Mouse (Mus musculus): Measurements from ENCODE around the gene Tmbim1. TPM values are rescaled to one million over a fixed set of nuclear protein-coding genes. Genes with fewer than 3 reads are reported as not detected.
"Not testable (repeated sequence)": the region's sequence is repeated elsewhere in the genome, so short reads cannot be mapped to it uniquely, and the experiment has no call there.

The Tmbim1 gene
- total RNA-seq, 2 experiments from 2014 or later, result 63.6 to 68.8 TPM

DNA sequence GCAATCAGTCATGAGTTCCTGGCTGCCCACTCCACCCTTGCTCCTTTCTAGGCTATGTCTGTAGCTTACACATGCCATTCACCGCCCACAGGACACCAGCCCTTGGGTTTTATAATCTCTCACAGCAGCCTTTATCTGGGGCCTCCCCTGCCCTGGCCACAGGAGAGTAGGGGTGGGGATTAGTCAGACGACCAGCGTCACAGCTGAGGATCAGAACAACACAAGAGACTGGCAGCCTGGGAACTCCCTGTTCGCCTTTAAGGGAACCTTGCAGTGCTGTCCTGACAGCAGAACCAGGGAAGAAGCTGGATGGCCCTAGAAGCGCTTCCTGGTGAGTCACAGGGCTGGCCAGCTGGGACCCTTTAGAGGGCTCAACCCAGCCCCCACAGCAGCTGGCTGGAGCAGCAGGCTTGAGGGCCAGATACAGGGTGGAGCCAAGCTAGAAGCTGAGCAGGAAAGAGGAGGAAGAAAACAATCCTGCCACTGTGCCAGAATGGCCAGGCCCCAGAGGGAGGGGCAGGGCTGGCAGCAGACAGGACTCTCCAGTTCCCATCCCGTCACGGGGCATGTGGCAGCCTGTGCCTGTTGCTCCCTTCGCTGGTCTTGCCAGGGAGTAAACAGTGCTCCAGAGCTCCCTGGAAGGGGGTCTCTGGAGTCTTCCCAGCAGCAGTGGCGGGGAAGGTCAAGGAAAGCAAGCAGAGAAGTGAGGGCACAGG is 9.8 kb downstream of the Tmbim1 start:
- DNase-seq, result peak; percentile 93

DNA sequence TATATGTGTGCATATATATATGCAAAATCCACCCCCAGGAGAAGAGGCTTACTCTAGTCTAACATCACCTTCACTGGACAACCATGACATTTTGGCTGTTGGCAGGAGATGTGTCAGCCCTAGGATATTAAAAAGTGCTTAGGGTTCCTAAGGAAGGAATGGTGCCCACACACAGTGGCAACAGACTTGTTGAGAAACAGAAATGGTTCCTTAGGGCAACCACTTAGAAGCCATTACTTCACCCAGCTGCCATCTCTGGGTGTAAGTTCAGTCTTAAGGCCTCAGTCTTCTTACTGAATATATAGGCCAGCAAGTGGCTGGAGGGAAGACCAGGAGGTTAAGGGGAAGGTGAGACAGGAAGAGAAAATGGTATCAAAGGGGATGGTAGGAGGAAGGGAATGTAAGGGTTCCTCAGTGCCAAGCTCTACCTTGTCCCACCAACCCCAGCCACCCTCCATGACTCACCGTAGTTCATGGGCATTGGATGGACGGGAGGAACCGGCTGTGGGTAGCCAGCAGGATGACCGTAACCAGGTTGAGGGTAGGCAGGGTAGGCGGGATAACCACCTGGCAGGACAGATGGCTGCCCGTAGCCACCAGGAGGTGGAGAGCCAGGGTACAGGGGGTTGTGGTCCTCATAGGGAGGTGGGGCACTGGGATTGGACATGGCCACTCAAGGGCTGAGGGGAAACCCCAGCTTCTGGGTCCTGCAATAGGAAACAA is 10.5 kb downstream of the Tmbim1 start:
- DNase-seq, result no peak

DNA sequence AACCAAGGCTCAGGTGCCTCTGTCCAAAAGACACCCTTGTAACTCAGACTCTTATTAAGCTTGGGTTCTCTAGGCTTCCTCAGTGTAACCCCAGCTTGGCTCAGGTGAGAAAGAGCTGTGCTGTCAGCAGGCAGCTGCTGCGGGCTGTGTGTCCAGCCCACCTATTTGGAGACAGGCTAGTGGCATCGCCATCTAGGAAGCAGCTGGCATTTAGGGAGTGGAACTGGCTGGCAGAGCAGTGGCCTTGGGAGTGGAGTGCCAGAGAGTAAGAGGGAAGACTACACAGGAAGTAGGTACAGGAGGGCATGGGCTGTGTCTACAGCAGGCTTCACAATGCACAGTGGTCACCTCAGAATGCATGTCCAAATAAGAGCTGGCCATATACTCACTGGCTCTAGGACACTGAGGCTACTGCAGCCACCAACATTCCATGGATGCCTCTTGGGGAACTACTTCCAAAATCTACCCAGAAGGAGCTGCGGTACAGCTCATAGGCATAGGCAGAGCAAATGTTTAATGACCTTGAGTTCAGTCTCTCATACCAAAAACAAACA is 11.3 kb downstream of the Tmbim1 start:
- no peak for DNase-seq

DNA sequence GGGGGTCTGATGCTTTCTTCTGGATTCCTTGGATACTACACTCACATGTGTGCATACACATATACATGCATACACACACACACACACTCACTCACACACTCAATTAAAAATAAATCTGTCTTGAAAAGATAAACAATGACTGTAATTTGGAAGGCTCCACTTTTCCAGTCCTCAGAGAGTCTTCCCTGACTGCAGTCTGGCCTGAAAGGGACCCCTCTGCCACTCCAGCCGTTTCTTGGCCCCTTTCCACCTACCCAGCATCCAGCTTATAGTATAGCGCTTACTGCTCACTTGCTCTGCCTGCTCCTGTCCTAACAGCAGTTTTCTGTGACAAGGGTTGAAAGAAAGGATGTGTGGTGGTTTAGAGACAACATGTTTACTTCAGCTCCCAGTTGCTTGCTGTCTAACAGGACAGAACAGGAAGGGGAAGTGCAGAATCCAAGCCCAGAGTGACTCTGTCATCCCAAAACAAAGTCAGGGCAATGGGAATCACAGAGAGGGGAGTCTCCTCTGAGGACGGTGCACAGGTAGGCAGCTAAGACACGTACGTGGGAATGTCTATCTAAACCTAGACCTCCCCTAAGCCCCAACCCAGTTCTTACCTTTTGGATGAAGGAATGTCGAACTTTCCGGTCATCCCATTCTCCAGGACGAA is 12.0 kb downstream of the Tmbim1 start:
- no peak for DNase-seq

DNA sequence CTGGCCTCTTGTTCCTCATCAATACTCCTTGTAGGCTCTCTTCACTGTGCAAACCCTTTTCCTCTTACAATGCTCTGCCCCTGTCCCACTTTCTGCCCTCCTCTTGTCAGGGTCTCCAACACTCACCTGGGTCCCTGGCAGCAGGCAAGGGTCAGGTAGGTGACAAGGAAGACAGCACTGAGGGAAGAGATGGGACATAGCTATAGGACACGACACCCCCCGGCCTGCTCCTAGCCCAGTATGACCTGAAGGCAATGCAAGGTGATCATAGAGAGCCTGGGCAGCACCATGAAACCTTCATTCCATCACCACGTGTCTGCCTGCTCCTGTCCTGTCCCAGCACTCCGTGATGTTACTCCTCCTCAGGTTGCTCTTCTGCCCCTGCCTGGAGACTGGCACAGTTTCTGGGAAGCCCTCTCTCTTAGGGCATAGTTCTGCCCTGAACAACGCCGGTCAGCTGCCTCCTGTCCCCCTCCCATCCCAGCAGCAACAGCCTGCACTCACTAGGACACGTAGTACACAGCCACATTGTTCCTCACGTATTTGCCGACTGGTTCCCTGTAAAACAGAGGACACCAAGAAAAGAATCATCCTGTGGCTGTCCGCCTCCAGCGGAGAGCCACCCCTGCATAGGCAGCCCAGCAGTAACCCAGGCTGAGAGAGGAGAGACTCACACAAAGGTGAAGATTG is 12.9 kb downstream of the Tmbim1 start:
- DNase-seq, result no peak

DNA sequence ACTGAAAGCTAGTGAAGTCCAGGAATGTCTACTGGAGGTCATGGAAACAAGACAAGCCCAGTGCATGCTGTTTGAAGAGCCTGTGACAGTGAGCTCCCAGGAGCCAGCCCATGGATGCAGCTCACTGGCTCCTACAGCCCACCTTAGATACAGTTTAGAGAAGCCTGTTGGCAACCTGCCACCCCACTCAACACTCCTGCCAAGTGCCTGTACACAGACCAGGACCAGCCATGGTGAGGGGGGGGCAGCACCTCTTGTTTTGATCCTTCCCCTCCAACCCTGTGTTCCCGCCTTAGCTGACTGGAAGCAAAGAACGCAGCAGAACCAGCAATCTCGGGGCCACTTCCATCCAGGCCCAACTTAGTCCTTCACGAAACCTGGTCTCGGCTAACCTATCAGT is 15.3 kb downstream of the Tmbim1 start:
- no peak for DNase-seq

DNA sequence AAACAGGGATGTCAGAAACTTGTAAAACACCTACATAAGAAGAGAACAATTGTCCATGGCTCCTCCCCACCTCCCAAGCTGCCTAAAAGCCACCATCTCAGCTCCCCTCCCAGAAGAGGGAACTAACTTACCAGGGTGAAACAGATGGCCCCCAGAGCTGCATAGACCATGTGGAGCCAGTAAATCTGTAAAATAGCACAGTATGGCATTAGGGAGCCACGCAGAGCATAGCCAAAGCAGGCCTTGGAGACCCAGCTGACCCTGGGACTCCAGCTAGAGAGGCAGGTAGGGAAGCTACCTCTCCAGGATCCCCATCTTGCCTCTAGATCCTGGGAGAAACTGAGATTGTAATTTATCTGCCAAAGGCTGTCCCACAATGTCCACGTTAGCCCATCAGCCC is 15.7 kb downstream of the Tmbim1 start:
- DNase-seq, result no peak

DNA sequence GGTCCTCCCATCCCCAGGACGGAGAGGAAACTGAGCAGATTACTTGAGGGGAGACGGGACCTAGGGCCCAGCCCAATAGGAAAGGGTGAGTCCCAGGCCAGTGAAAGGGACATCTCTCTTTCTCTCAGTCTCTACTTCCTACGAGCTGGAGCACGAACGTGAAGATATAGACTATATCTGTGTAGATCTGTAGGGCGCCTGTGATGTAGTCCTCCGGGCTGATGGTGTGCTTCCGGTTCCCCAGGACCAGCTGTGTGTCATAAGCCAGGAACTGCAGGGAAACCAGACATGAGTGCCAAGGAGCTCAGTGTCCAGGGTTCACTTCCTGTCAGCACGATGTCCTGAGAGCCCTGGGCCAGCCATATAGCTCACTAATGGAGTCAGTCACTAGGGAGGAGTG is 16.2 kb downstream of the Tmbim1 start:
- DNase-seq, result no peak

DNA sequence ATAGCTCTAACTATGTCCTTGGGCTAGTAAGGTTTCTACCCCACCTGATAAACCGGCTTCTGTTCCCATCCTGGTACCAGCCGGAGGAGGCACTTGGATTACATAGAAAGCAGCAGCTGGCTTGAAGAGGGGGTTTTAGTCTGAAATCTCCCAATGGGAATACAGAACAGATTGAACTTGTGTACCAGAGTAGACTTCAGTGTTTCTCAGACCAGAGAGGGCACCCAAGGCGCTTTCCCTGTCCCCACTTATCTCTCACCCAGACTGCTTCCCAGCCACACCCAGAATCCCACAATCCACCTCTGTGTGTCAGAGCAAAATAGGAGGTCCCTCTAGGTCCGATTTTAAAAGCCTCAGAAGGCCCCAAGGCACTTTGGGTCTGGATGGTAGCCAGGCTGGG is 17.1 kb downstream of the Tmbim1 start:
- DNase-seq, result no peak

DNA sequence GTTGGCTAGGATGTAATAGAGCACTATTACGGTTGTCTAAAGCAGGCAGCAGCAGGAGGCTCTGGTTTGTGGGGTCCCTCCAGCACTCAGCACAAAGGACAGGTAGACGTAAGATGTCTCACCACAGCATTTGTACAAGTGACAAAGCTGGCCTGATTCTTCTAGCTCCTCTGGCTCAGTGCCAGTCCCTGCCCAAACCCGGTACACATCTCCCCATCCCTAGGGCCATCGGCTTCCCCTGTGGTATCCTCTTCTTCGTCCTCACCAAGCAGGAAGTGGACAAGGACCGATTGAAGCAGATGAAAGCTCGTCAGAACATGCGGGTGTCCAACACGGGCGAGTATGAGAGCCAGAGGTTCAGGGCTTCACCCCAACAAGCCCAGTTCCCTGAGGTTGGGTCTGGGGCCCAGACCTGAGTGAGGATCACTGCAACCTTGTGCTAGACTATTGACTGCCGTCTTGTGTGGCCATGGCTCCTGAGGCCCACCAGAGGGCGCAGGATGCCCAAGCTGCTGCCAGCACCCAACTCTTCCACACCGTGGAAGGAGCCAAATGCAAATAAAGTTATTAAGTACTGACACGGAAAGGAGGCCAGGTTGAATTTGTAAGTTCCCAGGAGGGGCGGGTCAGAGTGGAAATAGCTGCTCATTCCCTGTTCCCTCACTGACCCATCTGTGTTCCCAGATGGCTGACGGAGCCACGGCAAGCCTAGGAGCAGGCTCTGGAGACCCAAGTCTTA is 18.4 kb downstream of the Tmbim1 start:
- DNase-seq, result not testable (repeated sequence)

DNA sequence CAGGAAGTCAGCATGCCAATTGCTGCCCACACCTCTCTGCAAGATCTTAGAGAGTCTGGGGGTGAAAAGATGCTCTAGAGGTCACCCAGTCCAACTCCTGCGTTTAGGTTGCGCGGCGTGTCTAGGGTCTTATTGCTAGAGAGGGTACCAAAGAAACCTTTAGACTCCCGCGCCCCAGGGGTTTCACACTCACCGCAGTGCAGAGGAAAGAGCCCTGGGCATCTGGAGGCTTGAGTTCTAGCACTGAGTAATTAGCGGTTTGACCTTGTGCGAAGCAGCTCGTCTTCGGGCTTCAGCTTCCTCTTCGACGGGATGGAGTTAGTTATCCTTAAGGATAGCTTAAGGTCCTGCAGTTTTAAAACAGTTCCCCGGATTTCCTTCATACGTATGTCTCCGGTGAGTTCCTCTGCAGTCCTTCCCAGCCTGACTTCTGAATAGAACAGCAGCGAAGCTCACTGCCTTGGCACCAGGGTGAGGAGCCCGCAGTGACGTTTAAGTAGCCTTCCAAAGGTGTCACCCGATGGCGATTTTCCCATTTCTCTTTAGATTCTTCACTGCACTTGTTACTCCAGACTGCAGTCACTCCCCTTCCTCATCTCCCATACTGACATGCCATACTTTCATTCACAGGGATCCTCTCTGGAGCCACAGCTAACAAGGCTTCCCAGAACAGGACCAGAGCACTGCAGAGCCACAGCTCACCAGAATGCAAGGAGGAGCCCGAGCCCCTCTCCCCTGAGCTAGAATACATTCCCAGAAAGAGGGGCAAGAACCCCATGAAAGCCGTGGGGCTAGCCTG is 20.0 kb downstream of the Tmbim1 start:
- DNase-seq, result no peak

DNA sequence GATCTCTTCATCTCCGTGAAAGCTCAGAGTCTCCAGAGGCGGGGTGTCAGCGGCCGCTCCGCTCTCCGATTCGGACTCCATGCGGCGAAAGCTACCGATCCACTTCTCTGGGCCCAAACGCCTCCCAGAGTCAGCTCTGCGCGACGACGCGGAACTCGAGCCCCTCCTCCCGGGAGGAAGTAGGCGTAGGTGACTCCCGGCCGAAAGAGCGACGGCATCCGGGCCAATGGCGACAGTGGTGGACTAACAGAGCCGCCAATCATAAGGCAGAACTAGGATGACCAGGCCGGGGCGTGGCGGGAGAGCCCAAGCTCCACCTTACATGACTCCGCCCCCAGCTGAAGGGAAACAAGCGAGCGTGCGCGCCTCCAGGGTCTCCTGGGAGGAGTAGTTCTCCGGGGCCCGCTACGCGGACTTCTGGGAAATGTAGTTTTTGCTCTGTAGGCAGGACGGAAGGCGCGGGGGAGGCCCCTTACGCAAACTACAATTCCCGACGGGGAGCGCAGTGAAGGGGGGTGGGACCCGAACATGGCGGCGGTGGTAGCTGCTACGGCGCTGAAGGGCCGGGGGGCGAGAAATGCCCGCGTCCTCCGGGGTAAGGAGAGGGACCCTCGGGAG is 20.8 kb downstream of the Tmbim1 start, which contains the start of the genes Aamp and Pnkd:
Gene Aamp, minus strand, starts transcription at position 196 of the 618 bp plus-strand sequence.
Gene Pnkd, plus strand, starts transcription at position 388 of the 618 bp plus-strand sequence.
- DNase-seq, result peak; percentile 99

DNA sequence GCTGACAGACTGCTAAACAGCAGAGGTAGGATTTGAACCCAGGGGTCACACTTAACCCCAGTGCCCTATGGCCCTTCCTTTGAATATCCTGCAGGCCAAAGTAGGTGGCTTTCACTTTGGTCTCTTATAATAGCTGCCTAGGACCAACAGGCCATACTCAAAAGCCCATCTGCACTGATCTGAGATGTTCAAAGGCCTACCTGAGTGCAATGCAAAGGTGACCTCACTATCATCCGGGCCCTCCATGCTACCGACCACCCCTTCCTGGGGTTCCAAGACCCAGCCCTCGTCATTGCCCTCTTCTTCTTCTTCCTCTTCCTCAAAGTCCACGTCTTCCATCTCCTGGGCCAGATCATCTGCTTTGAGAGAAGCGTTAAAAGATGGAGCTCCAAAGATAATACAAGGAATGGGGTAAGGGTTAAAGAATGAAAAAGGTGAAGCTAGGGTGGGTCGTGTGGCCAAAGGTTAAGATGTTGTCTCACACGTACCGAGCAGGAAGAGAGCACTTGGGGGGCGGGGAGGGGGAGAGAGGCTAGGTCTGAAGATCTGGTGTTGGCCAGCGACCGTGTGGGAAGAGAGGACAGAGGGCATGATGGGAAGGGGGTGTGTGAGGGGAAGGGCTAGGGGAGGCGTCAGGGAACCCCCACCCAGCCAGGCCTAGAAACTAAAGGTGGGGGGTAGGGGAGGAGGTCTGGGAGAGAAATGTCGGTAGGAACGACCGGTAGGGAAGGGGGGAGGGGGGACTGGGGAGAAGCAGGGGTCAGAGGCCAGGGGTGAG is 21.5 kb downstream of the Tmbim1 start:
- peak; percentile 83 for DNase-seq

DNA sequence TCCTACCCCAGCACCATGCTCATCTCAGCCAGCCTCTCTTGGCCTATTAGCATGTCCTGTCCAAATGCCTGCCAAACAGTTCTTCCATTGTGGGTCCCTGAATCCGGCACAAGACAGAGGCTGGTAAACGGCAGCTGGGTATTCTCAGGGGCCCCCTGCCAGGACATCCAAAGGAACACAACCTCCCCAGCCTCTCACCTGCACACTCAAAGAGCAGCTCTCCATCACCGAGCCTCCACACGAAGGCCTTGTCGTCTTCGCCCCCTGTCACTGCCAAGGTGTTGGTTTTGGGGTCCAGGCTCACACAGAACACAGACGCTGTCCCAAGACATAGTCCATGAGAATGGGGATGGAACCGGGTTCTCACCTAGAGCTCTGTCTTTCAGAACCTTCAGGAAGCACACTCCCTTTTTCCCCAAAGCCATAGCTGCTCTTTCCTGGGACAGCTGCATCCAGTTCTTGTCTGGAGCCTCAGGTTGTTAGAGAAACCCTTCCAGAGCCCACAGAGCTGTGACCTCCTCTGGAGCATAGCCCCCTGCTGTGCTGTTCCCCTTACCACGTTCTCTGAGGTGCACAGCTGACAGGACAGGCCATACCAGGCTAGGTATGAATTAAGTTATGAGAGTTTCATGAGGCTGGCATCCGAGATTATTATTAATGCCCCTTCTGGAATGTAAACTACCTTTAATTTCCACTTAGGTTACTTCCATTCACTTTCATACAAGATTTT is 22.4 kb downstream of the Tmbim1 start:
- DNase-seq, result no peak

DNA sequence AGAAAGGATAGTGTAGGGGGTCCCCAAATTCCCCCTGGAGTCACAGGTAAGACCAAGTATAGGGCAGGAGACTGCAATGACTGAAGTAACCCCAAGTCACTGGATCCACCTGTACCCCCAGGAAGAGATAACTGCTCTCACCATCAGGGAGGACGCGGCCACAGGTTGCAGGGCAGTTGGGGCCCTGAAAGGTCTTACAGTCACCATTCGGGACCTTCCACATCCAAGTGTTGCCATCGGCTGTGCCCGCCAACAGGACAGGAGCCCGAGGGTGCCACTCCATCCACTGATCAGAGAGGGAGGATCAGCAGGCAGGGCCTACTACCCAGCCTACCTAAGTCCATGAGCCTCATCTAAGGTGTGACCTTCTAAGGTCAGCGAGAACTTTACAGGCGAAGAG is 23.5 kb downstream of the Tmbim1 start:
- DNase-seq, result no peak

DNA sequence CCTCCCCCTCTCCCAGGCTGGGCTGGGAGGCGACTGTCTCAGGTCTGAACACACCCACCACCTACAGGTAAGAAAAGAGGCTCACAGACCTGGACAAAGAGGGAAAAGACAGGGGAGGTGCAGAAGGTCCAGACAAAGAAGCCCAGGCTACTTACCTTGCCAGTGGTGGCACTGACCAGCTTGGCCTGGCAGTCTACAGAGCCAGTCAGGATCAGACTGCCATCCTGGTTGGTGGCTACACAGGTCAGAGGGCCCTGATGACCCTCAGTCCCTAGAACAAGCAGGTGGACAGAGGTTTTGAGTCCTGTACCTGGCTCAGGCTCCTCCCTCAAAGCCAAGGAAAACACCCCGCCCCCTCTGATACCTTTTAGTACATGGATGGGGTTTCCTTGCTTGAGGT is 24.1 kb downstream of the Tmbim1 start:
- DNase-seq, result no peak

DNA sequence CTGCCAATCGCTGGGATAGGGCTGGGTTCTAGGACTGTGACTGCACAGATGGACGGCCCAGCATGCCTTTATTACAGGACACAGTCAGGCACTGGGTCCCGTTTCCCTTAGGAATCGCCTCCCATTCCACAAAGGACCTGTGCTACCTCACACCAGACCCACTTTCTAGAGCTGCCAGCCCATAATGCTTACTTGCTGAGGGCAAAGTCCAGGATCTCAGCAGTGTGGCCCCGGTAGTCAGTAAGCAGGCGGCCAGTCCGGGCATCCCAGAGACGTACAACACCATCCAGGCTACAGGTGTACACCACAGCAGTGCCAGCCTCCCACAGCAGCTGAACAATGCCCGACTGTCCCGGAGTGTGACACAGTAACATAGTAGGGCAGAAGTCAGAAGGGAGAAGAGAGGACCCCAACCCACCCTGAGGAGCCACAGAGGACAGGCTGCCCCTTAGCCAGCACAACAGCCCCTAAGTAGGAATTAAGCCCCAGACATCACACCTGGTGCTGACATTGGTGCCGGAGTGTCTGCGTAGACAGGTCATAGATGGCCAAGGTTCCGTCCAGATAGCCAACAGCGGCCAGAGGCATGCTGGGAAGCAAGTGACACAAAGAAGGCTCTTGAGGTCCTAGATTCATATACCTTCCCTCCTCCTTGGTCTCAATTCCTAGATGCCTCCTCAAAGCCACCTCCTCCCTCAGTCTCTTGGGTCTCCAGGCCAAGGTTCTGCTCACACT is 24.7 kb downstream of the Tmbim1 start:
- no peak for DNase-seq

DNA sequence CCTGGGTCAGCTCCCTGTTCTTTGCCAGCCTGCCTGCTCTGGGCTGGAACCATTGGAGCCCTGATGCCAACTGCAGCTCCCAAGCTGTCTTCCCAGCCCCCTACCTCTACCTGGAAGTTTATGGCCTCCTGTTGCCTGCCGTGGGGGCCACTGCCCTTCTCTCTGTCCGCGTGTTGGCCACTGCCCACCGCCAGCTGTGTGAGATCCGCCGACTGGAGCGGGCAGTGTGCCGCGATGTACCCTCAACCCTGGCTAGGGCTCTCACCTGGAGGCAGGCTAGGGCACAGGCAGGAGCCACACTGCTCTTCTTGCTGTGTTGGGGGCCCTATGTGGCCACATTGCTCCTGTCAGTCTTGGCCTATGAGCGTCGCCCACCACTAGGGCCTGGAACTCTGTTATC is 26.4 kb downstream of the Tmbim1 start:
- DNase-seq, result no peak

Data from adrenal gland, postnatal 10 days (tissue).